Mouse (Mus musculus): ENCODE data around the gene Gnl2.

DNA sequence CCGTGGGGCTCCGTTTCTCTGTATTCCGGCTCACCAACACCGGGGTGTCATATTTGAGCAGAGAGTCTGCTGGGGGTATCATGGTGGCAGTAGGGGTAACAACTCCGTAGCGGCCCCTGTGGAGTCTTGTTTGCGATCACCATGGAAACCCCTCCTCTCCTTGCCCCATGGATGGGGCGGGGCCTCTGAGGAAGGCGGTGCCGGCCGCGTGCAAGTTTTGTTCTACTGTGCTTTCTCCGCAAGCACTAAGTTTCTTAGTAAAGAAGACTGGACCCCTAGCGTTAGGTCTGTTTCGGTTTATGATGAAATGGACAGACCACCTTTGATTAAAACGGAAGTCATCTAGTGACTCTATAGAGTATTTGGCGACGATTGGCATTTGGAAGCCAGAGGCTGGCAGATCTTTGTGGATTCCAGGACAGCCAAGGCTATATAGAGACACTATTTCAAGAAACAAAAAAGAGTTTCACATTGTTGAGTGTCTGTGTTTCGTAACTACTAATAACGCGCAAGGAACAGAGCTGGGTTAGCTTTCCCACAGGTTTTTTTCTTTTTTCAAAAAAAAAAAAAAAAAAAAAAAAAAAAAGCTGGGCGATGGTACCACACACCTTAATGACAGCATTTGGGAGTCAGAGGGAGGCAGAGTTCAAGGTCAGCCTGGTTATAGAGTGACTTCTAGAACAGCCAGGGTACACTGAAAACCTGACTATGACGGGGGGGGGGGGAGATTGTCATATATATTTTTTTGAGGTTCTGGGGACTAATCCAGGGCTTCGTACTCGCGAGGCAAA, 49.3 kb downstream of the Gnl2 start, which contains the start of gene Dnali1:
- TF ChIP-seq POLR2A (IDR thresholded peaks at IDR 0.05; ENCODE audit: borderline replicate concordance, low read depth, low read length), result no peak
- no peak for TF ChIP-seq CTCF (IDR thresholded peaks at IDR 0.05; ENCODE audit: low read depth, low read length)
